Mouse (Mus musculus) cortical plate, adult 2 months (tissue): ENCODE results near the gene Pygo2.

ENCODE experiments used
- CTCF ChIP-seq: fragments of 200-500 bp; IDR thresholded peaks from 2 replicates; pipeline ENCODE4 v1.5.1; 2011; ENCODE audit warnings: mild to moderate bottlenecking, control low read depth, low read length; ENCODE audit not compliant: insufficient read depth; ENCODE audit errors: extremely low read depth
- POLR2A ChIP-seq: fragments of 200-500 bp; IDR thresholded peaks from 2 replicates; pipeline ENCODE4 v1.6.1; 2011; ENCODE audit warnings: mild to moderate bottlenecking, low read length, control low read depth; ENCODE audit not compliant: insufficient read depth; ENCODE audit errors: extremely low read depth

GRCm38 (mm10) chr3:89395806-89396653 lies 34.0 kb upstream of the Pygo2 start:
- TF ChIP-seq POLR2A (no peak), CTCF (peak; percentile 78)
